Mouse (Mus musculus) layer of hippocampus, postnatal 36 days (tissue): Measurements from ENCODE around the gene Lin9. TPM values are rescaled to one million over a fixed set of nuclear protein-coding genes. Genes with fewer than 3 reads are reported as not detected.
A peak's percentile ranks its signal among the peaks of the same experiment; 100 is the strongest.

Source experiments
- DNase-seq, 2 experiments: peaks; one replicate each; pipeline ENCODE4 v3.0.0; 2022
- total RNA-seq, 2 experiments: library from RNA; stranded (reverse); gene quantifications; 2 replicates each; pipeline ENCODE4 v1.2.3; 2021

Gene Lin9
- total RNA-seq, 2 experiments from 2014 or later, result 4.8 to 4.9 TPM

GRCm38 (mm10) chr1:180707813-180708212 is 66.9 kb downstream of the Lin9 start:
- DNase-seq, result no peak

GRCm38 (mm10) chr1:180708935-180709776 is 68.2 kb downstream of the Lin9 start:
- no peak for DNase-seq

- no peak for DNase-seq
Measured at GRCm38 (mm10) chr1:180718756-180719155, 77.8 kb downstream of the Lin9 start.

- no peak for DNase-seq
Measured at GRCm38 (mm10) chr1:180719483-180719882, 78.5 kb downstream of the Lin9 start.

- peak; percentile 70 to 71 for DNase-seq
Measured at GRCm38 (mm10) chr1:180719951-180720689, 79.2 kb downstream of the Lin9 start.

- DNase-seq, result no peak
Measured at GRCm38 (mm10) chr1:180722608-180723007, 81.7 kb downstream of the Lin9 start.

GRCm38 (mm10) chr1:180723701-180724238 is 82.8 kb downstream of the Lin9 start:
- no peak for DNase-seq

GRCm38 (mm10) chr1:180725704-180726179 is 84.8 kb downstream of the Lin9 start, which contains the start of gene Acbd3:
Gene Acbd3, plus strand, starts transcription at chr1:180726043.
- peak; percentile 88 to 89 for DNase-seq

GRCm38 (mm10) chr1:180726183-180726582 is 85.2 kb downstream of the Lin9 start:
- no peak for DNase-seq

- DNase-seq, result no peak
Measured at GRCm38 (mm10) chr1:180729231-180729630, 88.3 kb downstream of the Lin9 start.

Other genes with a start within 250 kb of the Lin9 start
- gene Stum, start 157.6 kb upstream of the Lin9 start, total RNA-seq, result 100 to 1,000 TPM; 294 to 316 TPM
- gene Parp1, start 72.2 kb upstream of the Lin9 start, total RNA-seq, result 100 to 1,000 TPM; 131 to 151 TPM
- gene Mixl1, start 55.9 kb downstream of the Lin9 start, total RNA-seq, result not detected
- gene Acbd3, start 84.9 kb downstream of the Lin9 start, total RNA-seq, result 10 to 100 TPM; 34.6 to 35.3 TPM
- gene H3f3a, start 172.8 kb downstream of the Lin9 start, total RNA-seq, result 100 to 1,000 TPM; 365 to 366 TPM
- gene Sde2, start 210.0 kb downstream of the Lin9 start, total RNA-seq, result 10 to 100 TPM; 23.6 to 24.0 TPM